Mouse (Mus musculus): ENCODE measurements around the gene Slc23a2. TPM values are rescaled to one million over a fixed set of nuclear protein-coding genes. Genes with fewer than 3 reads are reported as not detected.
A peak's percentile ranks its signal among the peaks of the same experiment; 100 is the strongest.

The Slc23a2 gene
- polyA plus RNA-seq, 1 experiment from 2014 or later, result 11.6 TPM

GRCm38 (mm10) chr2:132152670-132153069 is 7.8 kb upstream of the Slc23a2 start:
- ATAC-seq (ENCODE audit: borderline replicate concordance, extremely low read depth, low FRiP score, low TSS enrichment), result no peak
- WGBS, result 39% methylated on average over 5 of the region's 5 CpGs
- Histone ChIP-seq H3K27ac (no peak overlapping the region), H3K9me3 (no peaks in the 10 kb centered on the region), H3K27me3 (no peaks in the 10 kb centered on the region; the same call in 1 of the 2 replicates), H3K4me2 (no peak overlapping the region), H3K36me3 (no peaks in the 10 kb centered on the region), H3K9ac (no peak overlapping the region), H3K4me3 (no peak overlapping the region), H3K4me1 (no peaks in the 10 kb centered on the region)

GRCm38 (mm10) chr2:132151592-132151991 is 6.7 kb upstream of the Slc23a2 start:
- 60% methylated on average over 6 of the region's 6 CpGs for WGBS

GRCm38 (mm10) chr2:132150926-132151325 is 6.0 kb upstream of the Slc23a2 start:
- ATAC-seq (ENCODE audit: borderline replicate concordance, extremely low read depth, low FRiP score, low TSS enrichment), result no peak
- Histone ChIP-seq H3K4me1 (0 out of 2 replicates have a peak, but pooled peaks cover 6% of the 10 kb centered on the region), H3K27me3 (peaks cover 5% of the 10 kb centered on the region), H3K9ac (no peak overlapping the region), H3K27ac (no peak overlapping the region), H3K4me3 (no peak overlapping the region), H3K36me3 (no peaks in the 10 kb centered on the region), H3K9me3 (no peaks in the 10 kb centered on the region), H3K4me2 (no peak overlapping the region)
- 67% methylated on average over 1 of the region's 1 CpGs for whole genome bisulfite sequencing

More at GRCm38 (mm10) chr2:132151592-132151991, 6.7 kb upstream of the Slc23a2 start:
- 0 out of 2 replicates have a peak, but pooled peaks cover under 1% of the 10 kb centered on the region for H3K4me1 ChIP-seq
- H3K9me3 ChIP-seq, result no peaks in the 10 kb centered on the region
- no peak for ATAC-seq (ENCODE audit: borderline replicate concordance, extremely low read depth, low FRiP score, low TSS enrichment)
- no peaks in the 10 kb centered on the region for H3K36me3 ChIP-seq
- no peak overlapping the region for H3K27ac ChIP-seq
- no peak overlapping the region for H3K4me3 ChIP-seq
- H3K27me3 ChIP-seq, result no peaks in the 10 kb centered on the region; the same call in 1 of the 2 replicates
- H3K9ac ChIP-seq, result no peak overlapping the region
- H3K4me2 ChIP-seq, result no peak overlapping the region

GRCm38 (mm10) chr2:132146502-132146901 is 1.6 kb upstream of the Slc23a2 start:
- Histone ChIP-seq H3K27me3 (peaks cover 7% of the 10 kb centered on the region), H3K36me3 (no peaks in the 10 kb centered on the region), H3K4me2 (no peak overlapping the region), H3K9ac (no peak overlapping the region), H3K4me1 (peaks cover 19% of the 10 kb centered on the region), H3K9me3 (no peaks in the 10 kb centered on the region), H3K4me3 (no peak overlapping the region), H3K27ac (no peak overlapping the region)
- no peak for ATAC-seq (ENCODE audit: borderline replicate concordance, extremely low read depth, low FRiP score, low TSS enrichment)
- 15% methylated on average over 4 of the region's 4 CpGs for WGBS

GRCm38 (mm10) chr2:132143943-132144927 is 673 bp downstream of the Slc23a2 start:
- H3K4me1 ChIP-seq, result peaks cover 28% of the 10 kb centered on the region
- 4% methylated on average over 66 of the region's 66 CpGs for WGBS
- H3K27me3 ChIP-seq, result peaks cover 7% of the 10 kb centered on the region; the same call in 1 of the 2 replicates
- H3K4me3 ChIP-seq, result peak overlapping the region; percentile 94
- no peaks in the 10 kb centered on the region for H3K9me3 ChIP-seq
- peak; percentile 62; the same call in 1 of the 2 replicates for ATAC-seq (ENCODE audit: borderline replicate concordance, extremely low read depth, low FRiP score, low TSS enrichment)
- H3K4me2 ChIP-seq, result peak overlapping the region; percentile 98
- no peaks in the 10 kb centered on the region for H3K36me3 ChIP-seq
- H3K27ac ChIP-seq, result no peak overlapping the region
- peak overlapping the region; percentile 78 for H3K9ac ChIP-seq

- WGBS, result 87% methylated on average over 8 of the region's 8 CpGs
- H3K4me3 ChIP-seq, result no peak overlapping the region
- no peak overlapping the region for H3K4me2 ChIP-seq
- H3K27ac ChIP-seq, result no peak overlapping the region
- ATAC-seq (ENCODE audit: borderline replicate concordance, extremely low read depth, low FRiP score, low TSS enrichment), result no peak
- peaks cover 28% of the 10 kb centered on the region for H3K4me1 ChIP-seq
- H3K27me3 ChIP-seq, result peaks cover 7% of the 10 kb centered on the region; the same call in 1 of the 2 replicates
- H3K36me3 ChIP-seq, result no peaks in the 10 kb centered on the region
- H3K9ac ChIP-seq, result no peak overlapping the region
- no peaks in the 10 kb centered on the region for H3K9me3 ChIP-seq
Observed at GRCm38 (mm10) chr2:132142606-132143005, 2.3 kb downstream of the Slc23a2 start.

- Histone ChIP-seq H3K27me3 (no peaks in the 10 kb centered on the region), H3K27ac (no peak overlapping the region), H3K9me3 (no peaks in the 10 kb centered on the region), H3K4me1 (peaks cover 21% of the 10 kb centered on the region), H3K4me3 (no peak overlapping the region), H3K9ac (no peak overlapping the region), H3K4me2 (no peak overlapping the region), H3K36me3 (no peaks in the 10 kb centered on the region)
- no peak for ATAC-seq (ENCODE audit: borderline replicate concordance, extremely low read depth, low FRiP score, low TSS enrichment)
- WGBS, result 57% methylated on average over 10 of the region's 10 CpGs
Observed at GRCm38 (mm10) chr2:132140536-132140935, 4.4 kb downstream of the Slc23a2 start.

GRCm38 (mm10) chr2:132139099-132139498 is 5.8 kb downstream of the Slc23a2 start:
- Histone ChIP-seq H3K27ac (no peak overlapping the region), H3K4me1 (peaks cover 15% of the 10 kb centered on the region), H3K4me2 (no peak overlapping the region), H3K27me3 (no peaks in the 10 kb centered on the region), H3K9ac (no peak overlapping the region), H3K36me3 (no peaks in the 10 kb centered on the region), H3K9me3 (no peaks in the 10 kb centered on the region), H3K4me3 (no peak overlapping the region)
- WGBS, result 86% methylated on average over 2 of the region's 2 CpGs
- ATAC-seq (ENCODE audit: borderline replicate concordance, extremely low read depth, low FRiP score, low TSS enrichment), result no peak

GRCm38 (mm10) chr2:132135876-132136637 is 8.9 kb downstream of the Slc23a2 start:
- Histone ChIP-seq H3K9ac (no peak overlapping the region), H3K27ac (no peak overlapping the region), H3K4me2 (no peak overlapping the region), H3K36me3 (no peaks in the 10 kb centered on the region), H3K4me3 (no peak overlapping the region), H3K27me3 (no peaks in the 10 kb centered on the region), H3K9me3 (no peaks in the 10 kb centered on the region), H3K4me1 (peaks cover 19% of the 10 kb centered on the region)
- 69% methylated on average over 8 of the region's 8 CpGs for WGBS
- ATAC-seq (ENCODE audit: borderline replicate concordance, extremely low read depth, low FRiP score, low TSS enrichment), result peak; percentile 23; the same call in 1 of the 2 replicates

GRCm38 (mm10) chr2:132134758-132135157 is 10.2 kb downstream of the Slc23a2 start:
- Histone ChIP-seq H3K4me2 (no peak overlapping the region), H3K27ac (no peak overlapping the region), H3K4me1 (peaks cover 20% of the 10 kb centered on the region), H3K9me3 (no peaks in the 10 kb centered on the region), H3K36me3 (no peaks in the 10 kb centered on the region), H3K9ac (no peak overlapping the region), H3K4me3 (no peak overlapping the region), H3K27me3 (no peaks in the 10 kb centered on the region)
- WGBS, result 71% methylated on average over 4 of the region's 4 CpGs
- no peak for ATAC-seq (ENCODE audit: borderline replicate concordance, extremely low read depth, low FRiP score, low TSS enrichment)

- WGBS, result 41% methylated on average over 2 of the region's 2 CpGs
- Histone ChIP-seq H3K36me3 (no peaks in the 10 kb centered on the region), H3K27ac (no peak overlapping the region), H3K9me3 (no peaks in the 10 kb centered on the region), H3K27me3 (no peaks in the 10 kb centered on the region), H3K9ac (no peak overlapping the region), H3K4me3 (no peak overlapping the region), H3K4me1 (peaks cover 15% of the 10 kb centered on the region), H3K4me2 (no peak overlapping the region)
- ATAC-seq (ENCODE audit: borderline replicate concordance, extremely low read depth, low FRiP score, low TSS enrichment), result no peak
Observed at GRCm38 (mm10) chr2:132133436-132133835, 11.5 kb downstream of the Slc23a2 start.
